Mouse (Mus musculus) liver, embryonic 14.5 days (tissue): ENCODE measurements around the gene Wasl. TPM values are rescaled to one million over a fixed set of nuclear protein-coding genes. Genes with fewer than 3 reads are reported as not detected.

Experiments
- ATAC-seq: fragments of 200-750 bp; cut with Nextera tagmentation; 2 replicates; pipeline ENCODE4 v1.8.0; 2017; ENCODE audit warnings: moderate number of reproducible peaks, mild to moderate bottlenecking, moderate library complexity; ENCODE audit not compliant: insufficient read depth
- DNase-seq, 3 experiments: peaks; one replicate each; pipeline ENCODE4 v3.0.0-alpha.2; 2012 to 2013; ENCODE audit warnings: low read depth in 3 of 3, low spot score in 3 of 3
- H3K27ac ChIP-seq: fragments of 300-500 bp; sonication (generic); 2 replicates; pipeline ENCODE4 v1.5.1; 2014; ENCODE audit warnings: moderate library complexity, mild to moderate bottlenecking, control low read depth, inconsistent platforms
- H3K27me3 ChIP-seq: fragments of 300-500 bp; sonication (generic); 2 replicates; pipeline ENCODE4 v1.6.1; 2014; ENCODE audit warnings: mild to moderate bottlenecking, low read length, moderate library complexity; ENCODE audit not compliant: control insufficient read depth, insufficient read depth
- H3K36me3 ChIP-seq: fragments of 300-500 bp; sonication (generic); replicated peaks from 2 replicates; pipeline ENCODE4 v1.6.1; 2014; ENCODE audit warnings: low read depth; ENCODE audit not compliant: control insufficient read depth, insufficient read depth
- H3K4me1 ChIP-seq, 2 experiments: fragments of 200-500 bp in 1 of 2; fragments of 300-500 bp in 1 of 2; sonication (generic) in 1 of 2; replicated peaks; 2 replicates each; pipeline ENCODE4 v1.6.1; 2012 to 2014; ENCODE audit warnings: antibody characterized with exemption in 1 of 2, inconsistent platforms in 1 of 2, low read length in 1 of 2; ENCODE audit not compliant: control insufficient read depth in 2 of 2, insufficient read depth in 2 of 2
- H3K4me2 ChIP-seq: fragments of 300-500 bp; sonication (generic); 2 replicates; pipeline ENCODE4 v1.6.1; 2014; ENCODE audit warnings: low read depth, mild to moderate bottlenecking, control low read depth, moderate library complexity
- H3K4me3 ChIP-seq, 2 experiments: fragments of 200-500 bp in 1 of 2; fragments of 300-500 bp in 1 of 2; sonication (generic) in 1 of 2; 2 replicates each; pipeline ENCODE4 v1.5.1; 2012 to 2014; ENCODE audit warnings: low read depth in 2 of 2, low read length in 2 of 2, mild to moderate bottlenecking in 2 of 2, control low read depth in 1 of 2, inconsistent platforms in 1 of 2, moderate library complexity in 1 of 2; ENCODE audit not compliant: insufficient read depth in 1 of 2
- H3K9ac ChIP-seq: fragments of 300-500 bp; sonication (generic); replicated peaks from 2 replicates; pipeline ENCODE4 v1.6.1; 2014; ENCODE audit warnings: mild to moderate bottlenecking, control low read depth, moderate library complexity
- H3K9me3 ChIP-seq: fragments of 300-500 bp; sonication (generic); 2 replicates; pipeline ENCODE4 v1.6.1; 2016; ENCODE audit warnings: low read length, mixed read lengths; ENCODE audit not compliant: control insufficient read depth
- CTCF ChIP-seq: IDR thresholded peaks from 2 replicates; pipeline ENCODE4 v1.5.1; 2016; ENCODE audit warnings: antibody characterized with exemption, low read depth, control low read depth
- EP300 ChIP-seq: IDR thresholded peaks from 2 replicates; pipeline ENCODE4 v1.6.1; 2016; ENCODE audit warnings: antibody characterized with exemption, low read depth
- WGBS: fragments of 180-500 bp; shearing (Covaris S2); extraction: QIAGEN DNeasy Blood & Tissue Kit; methylation state at CpG from one replicate; pipeline ENCODE4 v1.1.7; 2014; ENCODE audit not compliant: insufficient replicate concordance; 5-methylcytosine and 5-hydroxymethylcytosine counted together
- polyA plus RNA-seq, 2 experiments: library from polyadenylated mRNA; depleted of rRNA in 1 of 2; stranded (reverse) in 1 of 2; unstranded in 1 of 2; fragments of >200 nt; fragmentation: Nextera tagmentation in 1 of 2; extraction: Ambion mirVana in 1 of 2; gene quantifications; 2 replicates each; pipeline versions ENCODE4 v1.2.1 to v1.2.3; 2012 to 2014

The Wasl gene
- polyA plus RNA-seq, 2 experiments, result 6.0 to 11.4 TPM

DNA sequence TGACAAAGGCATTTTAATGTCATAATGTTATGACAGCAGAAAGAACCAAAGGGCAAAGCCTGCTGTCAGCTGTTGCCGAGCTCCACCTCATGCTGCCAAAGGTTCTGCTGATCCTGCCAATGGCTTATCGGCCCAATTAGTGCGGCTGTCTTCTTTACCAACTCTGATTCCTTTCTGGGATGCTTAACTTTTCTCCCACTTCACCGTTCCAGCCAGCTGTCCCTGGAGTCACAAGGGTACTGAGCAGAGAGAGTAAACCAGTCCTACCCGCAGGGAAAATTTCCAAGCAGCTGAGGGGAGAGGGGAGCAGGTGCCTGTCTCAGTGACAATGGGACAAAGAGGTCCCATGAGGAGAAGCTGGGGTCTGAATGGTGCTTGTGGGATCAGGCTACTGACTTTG lies 65.2 kb downstream of the Wasl start:
- Histone ChIP-seq H3K36me3 (no peaks in the 10 kb centered on the region), H3K27me3 (no peaks in the 10 kb centered on the region), H3K9me3 (no peaks in the 10 kb centered on the region), H3K27ac (no peak overlapping the region), H3K4me1 (peaks cover 0 to 9% of the 10 kb centered on the region in 2 experiments; a peak in 1 of 4 replicates), H3K4me3 (no peak overlapping the region), H3K4me2 (no peak overlapping the region), H3K9ac (no peak overlapping the region)
- TF ChIP-seq EP300, result no peak
- DNase-seq, result no peak
- WGBS, result 70% methylated on average over 5 of the region's 5 CpGs
- ATAC-seq, result no peak

DNA sequence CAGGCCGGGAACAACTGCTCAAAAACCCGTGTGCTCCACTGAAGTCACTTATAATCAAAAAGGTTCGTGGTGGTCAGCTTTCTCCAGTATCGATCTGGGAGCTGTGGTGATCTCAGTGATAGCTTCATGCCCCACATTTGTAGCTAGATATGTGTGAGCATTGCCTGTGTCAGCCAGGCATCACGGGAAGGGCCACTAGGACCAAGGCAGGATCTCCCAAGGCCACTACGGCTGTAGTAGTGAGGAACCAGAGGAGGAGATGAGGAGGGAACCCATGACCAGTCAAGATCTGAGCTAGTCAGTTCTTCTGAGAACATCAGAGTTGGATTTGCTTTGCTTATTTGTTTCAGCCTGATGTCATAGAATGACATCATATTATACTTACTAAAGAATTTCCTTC lies 65.6 kb downstream of the Wasl start:
- H3K4me1 ChIP-seq, result peaks cover 0 to 9% of the 10 kb centered on the region in 2 experiments; a peak in 1 of 4 replicates
- no peak for TF ChIP-seq EP300
- TF ChIP-seq CTCF, result no peak
- WGBS, result 65% methylated on average over 6 of the region's 6 CpGs
- ATAC-seq, result no peak
- no peaks in the 10 kb centered on the region for H3K9me3 ChIP-seq
- no peaks in the 10 kb centered on the region for H3K27me3 ChIP-seq
- DNase-seq, result no peak
- H3K4me2 ChIP-seq, result no peak overlapping the region
- no peaks in the 10 kb centered on the region for H3K36me3 ChIP-seq
- no peak overlapping the region for H3K9ac ChIP-seq
- no peak overlapping the region for H3K4me3 ChIP-seq
- no peak overlapping the region for H3K27ac ChIP-seq

- Histone ChIP-seq H3K4me3 (no peak within 1 kb of the TSS), H3K27me3 (no peaks in the 10 kb centered on the region), H3K27ac (no peak within 1 kb of the TSS), H3K36me3 (no peaks in the 10 kb centered on the region), H3K4me2 (no peak within 1 kb of the TSS), H3K9ac (no peak within 1 kb of the TSS), H3K9me3 (no peaks in the 10 kb centered on the region), H3K4me1 (peaks cover 0 to 7% of the 10 kb centered on the region in 2 experiments; a peak in 1 of 4 replicates)
- TF ChIP-seq CTCF, result no peak
- no peak for TF ChIP-seq EP300
- WGBS, result 72% methylated on average over 10 of the region's 10 CpGs
- ATAC-seq, result no peak
- DNase-seq, result no peak
These were observed 67.3 kb downstream of the Wasl start, which contains the start of gene Lmod2 for GRCm38 (mm10) chr6:24597500-24597899. TSS of gene Lmod2 (plus strand) at chr6:24597762.

DNA sequence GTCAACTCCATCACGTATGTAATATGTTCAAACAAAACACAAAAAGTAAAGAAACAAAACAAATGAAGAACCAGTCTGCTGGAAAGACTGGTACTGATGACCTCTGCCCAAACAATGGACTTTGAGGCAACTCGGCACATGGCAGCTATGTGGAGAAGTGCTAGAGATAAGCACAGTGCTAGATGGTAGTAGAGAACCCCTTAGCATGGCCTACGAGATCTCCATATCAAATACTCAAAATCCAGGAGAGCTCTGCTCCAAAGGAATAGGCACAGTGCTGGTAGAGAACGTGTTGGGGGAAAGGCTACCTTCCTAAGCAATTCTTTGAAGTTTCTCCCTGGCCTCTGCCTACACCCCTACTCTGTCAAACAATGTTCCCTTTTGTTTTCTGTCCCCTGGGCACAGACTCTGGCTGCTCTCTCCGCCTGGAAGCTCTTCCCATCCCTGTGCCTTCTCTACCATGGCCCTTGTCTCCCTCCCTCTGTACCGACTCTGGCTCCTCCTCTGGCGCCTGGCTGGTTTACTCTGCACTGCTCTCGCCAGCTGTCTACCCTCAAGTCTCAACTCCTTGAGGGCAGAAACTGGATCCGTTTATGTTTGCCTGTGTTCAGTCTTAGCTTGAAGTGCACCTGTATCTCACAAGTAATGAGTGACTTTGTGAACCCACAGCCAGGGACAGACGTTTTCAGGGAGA lies 73.1 kb downstream of the Wasl start:
- Histone ChIP-seq H3K27ac (no peak overlapping the region), H3K4me3 (no peak overlapping the region), H3K4me2 (no peak overlapping the region), H3K27me3 (no peaks in the 10 kb centered on the region), H3K9me3 (no peaks in the 10 kb centered on the region), H3K9ac (no peak overlapping the region), H3K4me1 (no peaks in the 10 kb centered on the region), H3K36me3 (no peaks in the 10 kb centered on the region)
- DNase-seq (no peak), ATAC-seq (no peak)
- WGBS, result 49% methylated on average over 10 of the region's 10 CpGs
- TF ChIP-seq EP300, result no peak
- no peak for TF ChIP-seq CTCF

GRCm38 (mm10) chr6:24590282-24590681 lies 74.5 kb downstream of the Wasl start:
- no peaks in the 10 kb centered on the region for H3K9me3 ChIP-seq
- H3K4me2 ChIP-seq, result no peak overlapping the region
- 70% methylated on average over 5 of the region's 5 CpGs for WGBS
- H3K36me3 ChIP-seq, result no peaks in the 10 kb centered on the region
- H3K9ac ChIP-seq, result no peak overlapping the region
- TF ChIP-seq CTCF (no peak), EP300 (no peak)
- no peak overlapping the region for H3K27ac ChIP-seq
- no peak for DNase-seq
- no peaks in the 10 kb centered on the region for H3K4me1 ChIP-seq
- H3K4me3 ChIP-seq, result no peak overlapping the region
- H3K27me3 ChIP-seq, result no peaks in the 10 kb centered on the region
- ATAC-seq, result no peak
